In genomic region chr13:108013110-108013509, GRCm38 (mm10) we compare ENCODE assay signal across 21 mouse cellular contexts. TPM values are rescaled to one million over a fixed set of nuclear protein-coding genes. Genes with fewer than 3 reads are reported as not detected.
DNase-seq lines count a peak whose midpoint lies in the region; ATAC-seq and TF ChIP-seq lines count a peak whose summit lies in the region.
"Had no signal": no experiment of that assay in that cellular context is flagged by ENCODE, and none has a peak within 500 bp of the region (broad histone marks: within the 10 kb centered on the region; RNA-seq: fewer than 3 reads in every experiment).

No protein-coding gene starts in this region.

- WGBS in kidney, adult 2 months: 43% methylated on average over 8 of the region's 8 CpGs
- WGBS in kidney, embryonic 14.5 days: 61% methylated on average over 8 of the region's 8 CpGs
- WGBS in midbrain, embryonic 16.5 days: 86% methylated on average over 8 of the region's 8 CpGs

- ATAC-seq in kidney, embryonic 14.5 days (ENCODE audit: low FRiP score, low TSS enrichment): no peak
- ATAC-seq in megakaryocyte progenitor cell, adult 5-6 weeks (replicated peaks; ENCODE audit: poor library complexity): peak; percentile 42
- ATAC-seq in midbrain, embryonic 16.5 days: no peak
- ATAC-seq: forebrain, embryonic 15.5 days; hindbrain, postnatal 0 days had no signal

- TF ChIP-seq POLR2A in kidney, adult 2 months (IDR thresholded peaks at IDR 0.05; ENCODE audit: low read depth, low read length): no peak

- no peaks in the 10 kb centered on the region for H3K27me3 ChIP-seq in kidney, adult 2 months (replicated peaks; ENCODE audit: control insufficient read depth, insufficient read depth, low read length)
- no peaks in the 10 kb centered on the region for H3K27me3 ChIP-seq in kidney, embryonic 14.5 days (ENCODE audit: control insufficient read depth, insufficient read depth, low read length)
- no peaks in the 10 kb centered on the region for H3K27me3 ChIP-seq in midbrain, embryonic 16.5 days (ENCODE audit: control insufficient read depth, insufficient read depth, low read depth, low read length)
- H3K27me3 ChIP-seq: embryonic facial prominence, embryonic 12.5 days; forebrain, embryonic 15.5 days; heart, embryonic 15.5 days; hindbrain, embryonic 13.5 days had no signal

- no peak overlapping the region for H3K4me2 ChIP-seq in kidney, embryonic 14.5 days (replicated peaks; ENCODE audit: low read depth, low read length)
- H3K4me2 ChIP-seq in midbrain, embryonic 16.5 days (ENCODE audit: low read length): no peak overlapping the region
- H3K4me2 ChIP-seq: embryonic facial prominence, embryonic 12.5 days; forebrain, embryonic 15.5 days; heart, embryonic 11.5 days; heart, embryonic 15.5 days; hindbrain, embryonic 13.5 days had no signal

- peaks cover 5% of the 10 kb centered on the region; the same call in 1 of the 2 replicates for H3K9me3 ChIP-seq in kidney, embryonic 14.5 days (ENCODE audit: control insufficient read depth, low read length)
- no peaks in the 10 kb centered on the region; the same call in 1 of the 2 replicates for H3K9me3 ChIP-seq in midbrain, embryonic 16.5 days (replicated peaks; ENCODE audit: control insufficient read depth, low read length, poor library complexity, severe bottlenecking)
- H3K9me3 ChIP-seq: embryonic facial prominence, embryonic 12.5 days; forebrain, embryonic 15.5 days; heart, embryonic 15.5 days had no signal

- no peak overlapping the region for H3K9ac ChIP-seq in kidney, embryonic 14.5 days (ENCODE audit: low read depth, low read length)
- no peak overlapping the region for H3K9ac ChIP-seq in midbrain, embryonic 16.5 days (ENCODE audit: low read depth, low read length)
- H3K9ac ChIP-seq: embryonic facial prominence, embryonic 12.5 days; forebrain, embryonic 15.5 days; heart, embryonic 15.5 days; hindbrain, embryonic 13.5 days had no signal

- no peaks in the 10 kb centered on the region for H3K36me3 ChIP-seq in kidney, adult 2 months (ENCODE audit: control insufficient read depth, insufficient read depth, low read length)
- no peaks in the 10 kb centered on the region for H3K36me3 ChIP-seq in kidney, embryonic 14.5 days (ENCODE audit: control insufficient read depth, insufficient read depth, low read length)
- no peaks in the 10 kb centered on the region for H3K36me3 ChIP-seq in midbrain, embryonic 16.5 days (ENCODE audit: control insufficient read depth, insufficient read depth, low read length)
- H3K36me3 ChIP-seq: embryonic facial prominence, embryonic 12.5 days; forebrain, embryonic 15.5 days; heart, embryonic 15.5 days; hindbrain, embryonic 13.5 days had no signal

- DNase-seq in kidney, adult 2 months: peak; percentile 21
- DNase-seq in kidney, adult 18-20 months: no peak
- DNase-seq in kidney, postnatal 4 days: peak; percentile 18 to 54
- DNase-seq in gonadal fat pad, adult 2 months (ENCODE audit: low read depth): peak; percentile 44
- DNase-seq in left cerebral cortex, adult 9 months (ENCODE audit: low spot score in 2 of 2): no peak
- DNase-seq: adrenal gland, adult 8-10 months; adrenal gland, postnatal 36 days; cerebellum, adult 2 months; cerebellum, postnatal 10 days; embryo, embryonic 11 days; gastrocnemius, postnatal 36 days; heart, postnatal 14 days had no signal

- no peak for TF ChIP-seq CTCF in kidney, adult 2 months (conservative IDR thresholded peaks at IDR 0.05; ENCODE audit: insufficient read depth, insufficient read length, low read depth, low read length)

- peaks cover 2% of the 10 kb centered on the region; the same call in 1 of the 2 replicates for H3K4me1 ChIP-seq in kidney, adult 2 months (ENCODE audit: control insufficient read depth, insufficient read depth, low read length)
- H3K4me1 ChIP-seq in kidney, embryonic 14.5 days (ENCODE audit: control insufficient read depth, insufficient read depth, low read length): no peaks in the 10 kb centered on the region
- no peaks in the 10 kb centered on the region for H3K4me1 ChIP-seq in midbrain, embryonic 16.5 days (ENCODE audit: control insufficient read depth, insufficient read depth, low read length)
- H3K4me1 ChIP-seq: embryonic facial prominence, embryonic 12.5 days; forebrain, embryonic 15.5 days; heart, embryonic 15.5 days; hindbrain, embryonic 13.5 days had no signal

- no peak overlapping the region for H3K4me3 ChIP-seq in kidney, adult 2 months (ENCODE audit: insufficient read depth, low read depth, low read length)
- no peak overlapping the region for H3K4me3 ChIP-seq in kidney, embryonic 14.5 days (ENCODE audit: low read length)
- no peak overlapping the region for H3K4me3 ChIP-seq in midbrain, embryonic 16.5 days (ENCODE audit: low read depth, low read length)
- H3K4me3 ChIP-seq: embryonic facial prominence, embryonic 12.5 days; forebrain, embryonic 15.5 days; heart, embryonic 15.5 days; hindbrain, embryonic 13.5 days had no signal

- no peak overlapping the region for H3K27ac ChIP-seq in kidney, adult 2 months (ENCODE audit: insufficient read depth, low read depth, low read length)
- H3K27ac ChIP-seq in kidney, embryonic 14.5 days (ENCODE audit: low read depth, low read length): no peak overlapping the region
- H3K27ac ChIP-seq in midbrain, embryonic 16.5 days (ENCODE audit: low read length): no peak overlapping the region
- H3K27ac ChIP-seq: embryonic facial prominence, embryonic 12.5 days; forebrain, embryonic 15.5 days; heart, embryonic 15.5 days; hindbrain, embryonic 13.5 days; hindbrain, postnatal 0 days had no signal

RNA-seq across cellular contexts. Expression of gene Smim15, which starts 31.1 kb away (rescaled TPM):
- polyA plus RNA-seq in kidney, adult 2 months (2012; rRNA removed): 7.9 and 12.5 TPM in 2 replicates
- polyA plus RNA-seq in kidney, embryonic 14.5 days (2014; fragmentation: Nextera tagmentation; extraction: Ambion mirVana): 82.1 and 89.5 TPM in 2 replicates
- 8.1 and 10.9 TPM in 2 replicates for polyA plus RNA-seq in gonadal fat pad, adult 2 months (2012; rRNA removed)
- total RNA-seq in megakaryocyte progenitor cell, adult 5-6 weeks (2015): 47.2 and 51.9 TPM in 2 replicates
- 104 and 129 TPM in 2 replicates for total RNA-seq in megakaryocyte progenitor cell, adult 5-6 weeks (2017)
- polyA plus RNA-seq in midbrain, embryonic 16.5 days (2015; fragmentation: Nextera tagmentation; extraction: Ambion mirVana): 32.3 and 32.5 TPM in 2 replicates

Comparison
In these comparisons a context has a peak if more than half of its experiments do, and no peak if none do; other contexts are left out.
1. DNase-seq: peak in kidney, adult 2 months (single experiment), kidney, postnatal 4 days (2 of 2) and gonadal fat pad, adult 2 months (single experiment); none in kidney, adult 18-20 months (single experiment) and left cerebral cortex, adult 9 months (0 of 2).